Mouse (Mus musculus): ENCODE measurements around the gene Tmem19.

Tmem19 gene

GRCm38 (mm10) chr10:115361840-115362622 is at the start of gene Tmem19:
Tmem19 (minus strand) TSS chr10:115362501.
- DNase-seq (ENCODE audit: low spot score) = peak; percentile 98

GRCm38 (mm10) chr10:115406393-115406792 is 44.1 kb upstream of the Tmem19 start:
- DNase-seq (ENCODE audit: low spot score) = peak; percentile 51

GRCm38 (mm10) chr10:115391896-115392295 is 29.6 kb upstream of the Tmem19 start:
- no peak for DNase-seq (ENCODE audit: low spot score)

GRCm38 (mm10) chr10:115391076-115391475 is 28.8 kb upstream of the Tmem19 start:
- DNase-seq (ENCODE audit: low spot score) = no peak

- DNase-seq (ENCODE audit: low spot score) = no peak
These were observed 25.6 kb upstream of the Tmem19 start for GRCm38 (mm10) chr10:115387891-115388290.

GRCm38 (mm10) chr10:115385018-115386002 is 23.0 kb upstream of the Tmem19 start:
- peak; percentile 58 for DNase-seq (ENCODE audit: low spot score)

- DNase-seq (ENCODE audit: low spot score) = peak; percentile 99
These were observed 22.1 kb upstream of the Tmem19 start, which contains the start of the genes Thap2 and Zfc3h1 for GRCm38 (mm10) chr10:115384221-115385017. Thap2 (minus strand) TSS chr10:115384443. Zfc3h1 (plus strand) TSS chr10:115384959.

- no peak for DNase-seq (ENCODE audit: low spot score)
These were observed 21.4 kb upstream of the Tmem19 start for GRCm38 (mm10) chr10:115383644-115384220.

GRCm38 (mm10) chr10:115382846-115383643 is 20.7 kb upstream of the Tmem19 start:
- DNase-seq (ENCODE audit: low spot score) = no peak

- DNase-seq (ENCODE audit: low spot score) = no peak
These were observed 19.3 kb upstream of the Tmem19 start for GRCm38 (mm10) chr10:115381506-115382084.

- no peak for DNase-seq (ENCODE audit: low spot score)
These were observed 850 bp upstream of the Tmem19 start for GRCm38 (mm10) chr10:115363151-115363550.

- no peak for DNase-seq (ENCODE audit: low spot score)
These were observed 293 bp upstream of the Tmem19 start for GRCm38 (mm10) chr10:115362623-115362964.

- DNase-seq (ENCODE audit: low spot score) = no peak
These were observed 3.2 kb downstream of the Tmem19 start for GRCm38 (mm10) chr10:115359066-115359465.

- DNase-seq (ENCODE audit: low spot score) = no peak
These were observed 3.9 kb downstream of the Tmem19 start for GRCm38 (mm10) chr10:115358216-115358919.

- no peak for DNase-seq (ENCODE audit: low spot score)
These were observed 6.2 kb downstream of the Tmem19 start for GRCm38 (mm10) chr10:115356106-115356505.

GRCm38 (mm10) chr10:115355016-115355415 is 7.3 kb downstream of the Tmem19 start:
- DNase-seq (ENCODE audit: low spot score) = no peak

GRCm38 (mm10) chr10:115354553-115354952 is 7.7 kb downstream of the Tmem19 start:
- no peak for DNase-seq (ENCODE audit: low spot score)

- DNase-seq (ENCODE audit: low spot score) = no peak
These were observed 11.4 kb downstream of the Tmem19 start for GRCm38 (mm10) chr10:115350810-115351397.

GRCm38 (mm10) chr10:115349509-115349908 is 12.8 kb downstream of the Tmem19 start:
- DNase-seq (ENCODE audit: low spot score) = no peak

Data from urinary bladder, postnatal 14 days (tissue).